14 mouse cellular contexts compared by ENCODE assay signal in the genomic region with DNA sequence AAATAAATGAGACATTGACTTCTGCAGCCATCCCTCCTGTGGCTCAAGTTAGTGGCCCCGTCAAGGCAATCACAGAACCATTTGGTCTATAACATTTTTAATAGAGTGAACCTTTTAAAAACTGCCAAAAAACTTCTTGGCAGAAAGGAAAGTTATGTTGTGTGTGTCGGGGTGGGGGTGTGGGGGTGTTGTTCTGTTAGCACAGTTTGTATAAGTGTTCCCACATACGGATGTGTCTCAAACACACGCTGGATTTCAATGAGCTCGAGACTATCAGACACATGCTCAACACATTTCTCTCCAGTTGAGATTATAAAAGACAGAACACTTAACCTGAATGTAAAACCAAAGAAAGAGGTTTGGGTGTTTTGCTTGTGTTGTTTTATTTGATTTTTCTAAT.
"Had no signal": no experiment of that assay in that cellular context is flagged by ENCODE, and none has a peak within 500 bp of the region (broad histone marks: within the 10 kb centered on the region; RNA-seq: fewer than 3 reads in every experiment).

No protein-coding gene starts in this region.

- DNase-seq: liver, postnatal 0 days; lung, adult 2 months; lung, postnatal 14 days; lung, postnatal 36 days; midbrain, embryonic 14.5 days; retina, postnatal 1 day; right cerebral cortex, postnatal 25 days; right cerebral cortex, postnatal 4 days; spleen, adult 18-20 months; thymus, adult 18-20 months; thymus, postnatal 14 days; thymus, postnatal 36 days had no signal

- ATAC-seq: liver, postnatal 0 days; lung, postnatal 0 days; midbrain, embryonic 16.5 days had no signal
